Comparison of ENCODE assay signal across 8 mouse cellular contexts in the genomic region with DNA sequence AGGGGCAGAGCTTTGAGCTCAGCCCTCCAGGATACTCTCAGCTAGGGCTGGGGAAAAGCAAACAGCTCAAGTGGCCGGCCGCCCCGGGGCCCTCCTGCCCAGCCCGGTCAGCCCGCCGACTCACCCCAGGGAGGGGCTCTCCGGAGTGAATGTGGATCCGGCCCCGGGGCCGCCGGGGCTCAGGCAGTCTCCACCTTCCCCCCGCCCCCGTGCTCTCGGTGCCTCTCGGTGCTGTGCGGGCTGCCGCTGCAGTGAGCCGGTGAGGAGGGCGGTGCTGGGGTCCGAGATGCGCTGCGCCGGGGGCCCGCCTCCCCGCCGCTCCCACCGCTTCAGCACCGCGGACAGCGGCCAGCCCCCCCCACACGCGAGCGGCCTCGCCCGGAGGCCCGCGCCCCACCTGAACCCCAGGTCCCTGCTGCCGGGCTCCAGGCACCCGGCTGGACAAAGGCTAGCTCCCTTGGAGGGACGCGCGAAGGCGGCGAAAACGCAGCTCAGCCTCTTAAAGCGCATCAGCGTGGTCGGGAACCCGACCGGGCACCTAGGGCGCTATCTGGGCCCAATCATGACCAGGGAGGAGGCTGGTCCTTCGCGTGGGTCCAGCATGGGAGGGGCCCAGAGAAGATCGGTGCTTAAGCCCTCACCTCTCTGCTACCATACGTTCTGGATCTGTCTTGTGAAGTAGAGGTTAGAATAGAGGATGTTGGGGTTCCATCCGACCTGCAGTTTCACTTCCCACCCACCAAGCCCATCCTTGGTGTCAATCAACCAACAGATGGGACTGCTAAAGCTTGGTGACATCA.
DNase-seq lines count a peak whose midpoint lies in the region; ATAC-seq lines count a peak whose summit lies in the region.

No protein-coding gene starts in this region.

- no peaks in the 10 kb centered on the region for H3K9me3 ChIP-seq in forebrain, embryonic 16.5 days (ENCODE audit: control insufficient read depth, low read length)
- H3K9me3 ChIP-seq in midbrain, embryonic 13.5 days: no peaks in the 10 kb centered on the region

- H3K4me2 ChIP-seq in forebrain, embryonic 16.5 days (ENCODE audit: low read length): peak overlapping the region; percentile 78
- H3K4me2 ChIP-seq in midbrain, embryonic 13.5 days (replicated peaks): peak overlapping the region; percentile 79

- 1% methylated on average over 51 of the region's 56 CpGs for WGBS in forebrain, embryonic 16.5 days
- 2% methylated on average over 53 of the region's 56 CpGs for WGBS in midbrain, embryonic 13.5 days

- peak overlapping the region; percentile 74 for H3K9ac ChIP-seq in forebrain, embryonic 16.5 days (replicated peaks; ENCODE audit: low read depth, low read length)
- peak overlapping the region; percentile 83 for H3K9ac ChIP-seq in midbrain, embryonic 13.5 days (replicated peaks)

- peak; percentile 82 for ATAC-seq in forebrain, embryonic 16.5 days
- ATAC-seq in midbrain, embryonic 13.5 days: peak; percentile 78
- no peak for ATAC-seq in inflammation-experienced regulatory T-cells, adult 6 months

- no peak overlapping the region for H3K27ac ChIP-seq in forebrain, embryonic 16.5 days (ENCODE audit: low read length)
- H3K27ac ChIP-seq in midbrain, embryonic 13.5 days: peak overlapping the region; percentile 72

- no peaks in the 10 kb centered on the region for H3K36me3 ChIP-seq in forebrain, embryonic 16.5 days (ENCODE audit: control insufficient read depth, insufficient read depth)
- no peaks in the 10 kb centered on the region for H3K36me3 ChIP-seq in midbrain, embryonic 13.5 days

- intact Hi-C loops in left cerebral cortex, postnatal 36 days (cut with DNase I): no loop called here

- H3K4me3 ChIP-seq in forebrain, embryonic 16.5 days (replicated peaks; ENCODE audit: low read length): peak overlapping the region; percentile 55
- H3K4me3 ChIP-seq in midbrain, embryonic 13.5 days (replicated peaks): peak overlapping the region; percentile 56

- H3K27me3 ChIP-seq in forebrain, embryonic 16.5 days (replicated peaks; ENCODE audit: control insufficient read depth, insufficient read depth, low read length): peaks cover 16% of the 10 kb centered on the region
- H3K27me3 ChIP-seq in midbrain, embryonic 13.5 days: peaks cover 41% of the 10 kb centered on the region

- peaks cover 12% of the 10 kb centered on the region for H3K4me1 ChIP-seq in forebrain, embryonic 16.5 days (replicated peaks; ENCODE audit: control insufficient read depth, insufficient read depth, low read length)
- H3K4me1 ChIP-seq in midbrain, embryonic 13.5 days (replicated peaks): peaks cover 20% of the 10 kb centered on the region

- DNase-seq in right cerebral cortex, adult 18-20 months: peak; percentile 46
- no peak for DNase-seq in right cerebral cortex, postnatal 25 days
- DNase-seq in cerebellum, adult 18-20 months: peak; percentile 69 to 72
- DNase-seq in left cerebral cortex, postnatal 36 days (ENCODE audit: low spot score in 2 of 2): peak; percentile 39 to 62
- peak; percentile 35 for DNase-seq in thymus, postnatal 14 days
